Mouse (Mus musculus): Measurements from ENCODE around the gene Pappa.

Gene Pappa

DNA sequence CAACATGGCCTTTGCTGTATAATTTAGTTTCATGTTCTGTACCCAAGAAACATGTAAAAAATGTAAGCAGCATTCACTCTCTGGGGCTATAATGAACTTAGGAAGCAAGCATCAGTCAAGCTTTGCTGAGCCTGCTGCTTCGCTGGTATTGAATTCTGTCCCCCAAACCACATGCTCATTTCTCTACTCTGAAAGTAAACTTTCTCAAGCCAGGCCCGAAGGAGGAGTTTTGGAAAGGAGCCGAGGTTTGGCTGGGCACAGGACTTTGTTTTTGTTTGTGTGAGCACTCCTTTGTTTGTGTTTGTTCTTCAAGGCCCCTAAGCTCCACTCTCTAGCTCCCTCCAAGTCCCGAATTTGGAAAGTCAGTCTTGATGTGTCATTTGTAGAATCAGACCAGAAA is 148.3 kb downstream of the Pappa start:
- no peak for DNase-seq (ENCODE audit: low read depth, low spot score)

DNA sequence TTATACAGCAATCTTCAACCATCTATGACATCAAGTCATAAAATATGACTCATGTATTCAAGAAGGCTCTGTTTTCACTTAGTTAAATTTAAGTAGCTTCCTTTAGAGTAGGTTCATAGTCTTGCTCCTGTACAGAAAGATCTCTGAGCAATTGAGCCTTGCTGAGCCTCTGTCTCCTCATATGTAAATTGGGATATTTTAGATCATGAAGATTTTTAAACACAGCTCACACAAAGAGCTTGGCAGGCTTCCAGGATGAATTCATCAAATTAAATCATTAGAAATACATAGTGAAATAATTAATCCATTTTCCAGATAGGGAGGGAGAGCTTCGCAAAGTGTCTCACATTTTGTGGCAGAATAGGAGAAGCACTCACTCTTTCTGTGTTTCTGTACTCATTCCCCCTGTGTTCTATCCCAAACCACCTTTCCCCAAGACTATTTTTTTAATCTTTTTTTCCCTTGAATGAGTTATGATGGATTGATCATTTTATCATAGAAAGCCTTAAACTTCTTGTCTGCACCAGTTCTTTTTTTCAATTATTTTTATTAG is 149.4 kb downstream of the Pappa start:
- DNase-seq (ENCODE audit: low read depth, low spot score) = no peak

DNA sequence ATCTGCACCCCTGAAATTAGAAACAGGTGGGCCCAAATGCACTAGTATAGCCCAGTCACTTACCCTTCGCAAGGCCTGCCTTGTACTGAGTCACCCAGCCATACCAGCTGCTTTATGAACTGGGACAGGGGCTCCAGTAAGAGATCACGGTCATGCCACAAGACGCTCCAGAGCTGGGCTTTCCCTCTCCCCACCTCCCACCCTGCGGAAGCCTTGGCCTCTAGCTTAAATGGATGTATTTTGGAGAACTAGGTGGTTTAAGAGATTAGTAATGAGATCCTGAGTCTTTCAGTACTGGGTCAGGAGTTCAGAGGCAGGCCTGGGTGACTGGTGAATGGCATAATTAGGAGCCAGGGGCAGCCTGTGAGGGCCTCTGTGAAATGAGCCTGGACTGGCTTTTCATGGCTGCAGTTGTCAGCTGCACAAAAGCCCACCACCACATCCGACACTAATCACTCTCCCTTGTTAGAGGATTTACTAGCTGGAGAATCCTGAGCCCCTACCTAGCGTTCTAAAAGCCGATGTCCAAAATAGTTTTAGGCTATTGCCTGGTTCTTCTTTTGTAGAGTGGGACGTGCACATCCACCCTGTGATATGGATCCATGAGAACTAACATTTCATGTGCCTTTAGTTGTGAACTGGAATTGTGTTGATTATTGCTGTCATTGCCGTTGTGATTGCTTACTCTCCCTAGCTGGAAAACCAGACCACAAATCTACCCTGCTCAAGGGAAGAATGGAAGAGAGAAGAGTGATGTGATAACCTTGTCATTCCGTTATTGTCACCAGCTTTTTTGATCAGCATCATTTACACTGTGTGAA is 154.7 kb downstream of the Pappa start:
- no peak for DNase-seq (ENCODE audit: low read depth, low spot score)

DNA sequence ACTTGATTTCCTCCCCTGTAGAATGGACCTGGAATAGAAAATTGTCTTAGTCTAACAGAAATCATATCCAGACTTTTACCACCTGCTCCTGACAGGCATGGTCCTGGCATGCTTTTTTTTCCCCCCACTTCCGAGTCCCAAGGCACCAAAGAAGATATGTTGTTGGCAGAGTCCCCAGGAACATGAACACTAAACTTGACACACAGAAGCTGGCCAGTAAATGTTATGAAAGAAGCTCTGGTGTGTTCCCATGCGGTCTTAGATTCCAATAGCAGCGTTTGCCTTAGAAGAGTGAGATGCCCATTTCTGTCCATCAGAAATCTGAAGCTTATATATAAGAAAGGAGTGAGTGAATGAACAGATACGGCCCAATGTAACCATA is 155.3 kb downstream of the Pappa start:
- no peak for DNase-seq (ENCODE audit: low read depth, low spot score)

DNA sequence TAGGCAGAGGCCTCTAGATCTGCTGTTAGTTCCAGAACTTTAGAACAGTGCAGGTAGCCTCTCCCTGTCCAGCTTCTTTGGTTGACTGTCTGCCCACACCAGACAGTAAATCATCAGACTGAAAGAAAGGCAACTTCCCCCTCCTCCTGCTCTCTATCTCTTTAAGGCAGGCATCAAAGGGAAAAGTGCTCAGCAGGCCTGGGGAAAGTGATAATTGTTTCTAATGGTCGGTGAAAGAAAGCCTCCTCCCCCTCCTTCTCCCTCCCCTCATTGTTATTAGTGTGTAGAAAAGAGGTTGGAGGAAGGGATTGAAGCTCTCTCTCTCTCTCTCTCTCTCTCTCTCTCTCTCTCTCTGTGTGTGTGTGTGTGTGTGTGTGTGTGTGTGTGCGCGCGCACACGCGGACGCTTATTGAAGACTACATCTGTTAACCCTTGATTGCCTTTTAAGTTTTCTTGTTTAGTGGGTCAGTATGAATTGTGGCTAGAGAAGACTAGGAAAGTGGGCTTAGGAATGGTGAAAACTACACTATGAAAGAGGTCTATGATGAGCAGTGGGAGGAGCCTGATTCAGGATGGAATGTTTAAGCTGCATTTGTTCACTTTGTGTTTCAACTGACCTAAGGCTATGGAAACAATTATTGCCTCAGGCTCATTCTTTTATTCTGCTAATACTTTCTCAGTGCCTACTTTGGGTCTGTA is 156.2 kb downstream of the Pappa start:
- peak; percentile 71 for DNase-seq (ENCODE audit: low read depth, low spot score)

DNA sequence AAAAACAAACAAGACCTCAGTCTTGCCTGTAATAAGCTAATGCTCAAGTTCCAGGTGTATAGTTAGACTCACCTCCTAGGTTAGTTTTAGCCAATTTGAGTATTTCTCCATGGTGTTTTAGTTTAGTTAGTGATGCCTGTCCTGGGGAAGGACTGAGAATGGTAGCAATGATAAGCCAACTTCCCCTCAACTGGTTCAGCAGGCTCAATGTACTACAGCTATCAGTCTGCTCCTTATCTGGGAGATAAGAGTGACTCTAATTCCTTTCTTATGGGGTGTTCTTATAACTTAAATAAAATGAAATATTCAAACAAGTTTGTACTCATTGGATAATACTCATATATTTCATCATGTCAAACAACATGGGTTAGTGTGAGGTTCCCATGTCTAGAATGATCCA is 156.9 kb downstream of the Pappa start:
- no peak for DNase-seq (ENCODE audit: low read depth, low spot score)

DNA sequence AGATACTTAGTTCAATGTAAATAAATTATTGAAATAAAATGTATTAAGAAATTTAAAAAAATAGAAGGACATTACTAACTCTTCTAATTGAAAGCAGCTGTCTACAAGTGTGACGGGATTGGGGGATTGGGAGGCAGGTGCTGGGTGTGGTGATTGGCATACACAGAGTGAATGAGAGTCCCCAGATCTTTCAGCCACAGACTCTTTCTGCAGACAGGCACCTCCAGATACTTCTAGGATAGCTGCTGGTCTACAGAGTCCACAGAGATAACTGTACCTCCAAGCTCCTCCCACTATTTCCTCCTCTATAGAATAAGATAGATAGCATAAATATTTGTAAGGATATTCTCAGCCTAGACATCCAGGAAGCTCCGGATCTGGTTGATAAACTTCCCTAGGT is 159.6 kb downstream of the Pappa start:
- no peak for DNase-seq (ENCODE audit: low read depth, low spot score)

DNA sequence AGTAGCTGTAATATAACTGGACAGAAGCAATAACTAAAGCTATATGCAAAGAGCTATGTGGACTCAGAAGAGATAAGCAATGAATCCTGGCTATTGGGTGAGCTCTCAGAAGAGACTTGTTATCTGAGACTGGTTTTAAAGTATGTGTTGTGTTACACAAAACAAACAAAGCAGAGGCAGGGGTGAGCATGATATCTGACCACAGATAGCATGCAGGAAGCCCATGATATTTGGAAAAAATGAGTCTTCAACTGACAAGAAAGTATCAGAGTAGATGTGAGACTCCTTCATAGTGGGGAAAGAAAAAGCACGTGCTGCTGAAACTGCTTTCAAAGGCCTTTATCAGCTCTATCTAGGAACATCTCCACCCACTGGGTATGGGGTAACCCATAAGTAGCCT is 161.2 kb downstream of the Pappa start:
- no peak for DNase-seq (ENCODE audit: low read depth, low spot score)

DNA sequence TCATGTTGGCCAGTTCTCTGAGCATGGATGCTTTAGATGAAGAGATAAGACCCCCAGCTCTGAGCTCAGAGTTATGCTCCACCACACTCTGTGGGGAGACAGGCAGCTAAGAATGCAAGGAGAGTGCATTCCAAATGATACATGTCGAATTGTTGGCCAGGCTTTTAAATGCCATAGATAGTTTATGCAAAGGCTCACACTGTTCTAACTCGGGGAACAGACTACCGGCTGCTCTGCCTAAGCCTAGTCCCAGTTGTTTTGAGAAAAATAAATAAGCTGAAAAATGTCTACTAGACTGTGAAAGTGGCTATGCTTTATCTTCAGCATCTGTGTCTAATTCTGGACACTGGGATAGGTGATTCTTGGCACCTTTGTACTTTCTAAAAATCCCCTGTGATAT is 165.3 kb downstream of the Pappa start:
- no peak for DNase-seq (ENCODE audit: low read depth, low spot score)

DNA sequence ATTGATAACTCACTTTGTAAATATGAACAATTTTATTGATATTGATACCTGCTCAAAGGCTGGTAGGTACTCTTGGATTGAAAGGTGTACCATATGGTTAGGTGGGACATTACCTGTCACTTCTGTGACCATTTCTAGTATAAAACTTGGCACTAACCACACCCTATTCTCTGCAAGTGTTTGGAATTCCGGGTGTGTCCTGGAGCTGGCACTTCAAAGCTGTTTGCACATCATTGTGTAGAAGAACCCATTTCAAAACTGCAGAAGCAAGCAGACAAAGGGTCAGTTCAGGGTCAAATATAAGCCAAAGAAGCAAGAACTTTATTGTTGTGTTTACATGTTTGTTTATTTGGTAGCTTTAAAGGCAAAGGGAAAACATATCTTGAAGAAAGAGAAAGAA is 171.8 kb downstream of the Pappa start:
- peak; percentile 11 for DNase-seq (ENCODE audit: low read depth, low spot score)

DNA sequence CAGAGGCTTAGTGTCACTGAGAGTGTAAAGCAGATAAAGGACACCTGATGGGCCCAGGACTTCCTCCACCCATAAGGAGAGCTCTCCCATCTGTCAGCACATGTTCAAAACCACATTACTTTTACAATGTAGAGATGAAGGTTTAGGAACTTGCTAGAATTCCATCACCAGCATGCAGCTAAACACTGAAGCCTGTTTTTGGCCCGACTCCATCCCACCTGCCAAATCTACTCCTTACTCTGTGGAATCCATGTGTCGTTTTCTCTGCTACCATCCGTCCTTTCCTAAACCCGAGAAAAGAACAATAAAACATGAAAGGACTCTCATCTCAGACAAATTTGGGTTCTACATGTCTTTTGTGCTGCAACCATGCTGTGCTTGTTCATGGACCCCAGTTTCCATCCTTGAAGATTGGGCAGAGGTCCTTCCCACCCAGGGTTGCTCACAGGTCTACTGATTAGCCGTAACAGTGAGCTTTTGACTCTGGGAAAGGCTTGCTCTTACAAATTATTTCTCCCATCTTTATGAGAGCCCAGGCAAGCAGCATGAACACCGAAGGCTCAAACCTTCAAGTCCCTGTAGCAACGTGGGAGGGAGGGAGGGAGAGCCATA is 172.5 kb downstream of the Pappa start:
- DNase-seq (ENCODE audit: low read depth, low spot score) = no peak

DNA sequence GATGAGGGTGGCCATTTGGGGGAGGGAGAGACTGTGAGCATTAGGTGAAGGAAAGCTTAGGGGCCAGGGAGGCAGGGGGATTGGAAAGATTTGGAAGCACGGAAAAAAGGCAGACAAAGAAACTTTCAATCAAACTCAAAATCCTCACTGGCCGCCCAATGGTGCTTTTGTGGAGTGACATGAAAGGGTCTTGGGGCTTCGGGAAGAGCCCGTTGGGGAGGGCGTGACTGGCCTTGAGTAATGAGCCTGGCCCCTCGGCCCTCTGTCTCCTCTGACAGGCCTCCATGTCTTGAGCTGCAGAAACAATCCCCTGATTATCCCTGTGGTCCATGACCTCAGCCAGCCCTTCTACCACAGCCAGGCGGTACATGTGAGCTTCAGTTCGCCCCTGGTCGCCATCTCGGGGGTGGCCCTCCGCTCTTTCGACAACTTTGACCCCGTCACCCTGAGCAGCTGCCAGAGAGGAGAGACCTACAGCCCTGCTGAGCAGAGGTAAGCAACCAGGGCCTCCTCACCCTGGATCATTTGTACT is 173.1 kb downstream of the Pappa start:
- no peak for DNase-seq (ENCODE audit: low read depth, low spot score)

DNA sequence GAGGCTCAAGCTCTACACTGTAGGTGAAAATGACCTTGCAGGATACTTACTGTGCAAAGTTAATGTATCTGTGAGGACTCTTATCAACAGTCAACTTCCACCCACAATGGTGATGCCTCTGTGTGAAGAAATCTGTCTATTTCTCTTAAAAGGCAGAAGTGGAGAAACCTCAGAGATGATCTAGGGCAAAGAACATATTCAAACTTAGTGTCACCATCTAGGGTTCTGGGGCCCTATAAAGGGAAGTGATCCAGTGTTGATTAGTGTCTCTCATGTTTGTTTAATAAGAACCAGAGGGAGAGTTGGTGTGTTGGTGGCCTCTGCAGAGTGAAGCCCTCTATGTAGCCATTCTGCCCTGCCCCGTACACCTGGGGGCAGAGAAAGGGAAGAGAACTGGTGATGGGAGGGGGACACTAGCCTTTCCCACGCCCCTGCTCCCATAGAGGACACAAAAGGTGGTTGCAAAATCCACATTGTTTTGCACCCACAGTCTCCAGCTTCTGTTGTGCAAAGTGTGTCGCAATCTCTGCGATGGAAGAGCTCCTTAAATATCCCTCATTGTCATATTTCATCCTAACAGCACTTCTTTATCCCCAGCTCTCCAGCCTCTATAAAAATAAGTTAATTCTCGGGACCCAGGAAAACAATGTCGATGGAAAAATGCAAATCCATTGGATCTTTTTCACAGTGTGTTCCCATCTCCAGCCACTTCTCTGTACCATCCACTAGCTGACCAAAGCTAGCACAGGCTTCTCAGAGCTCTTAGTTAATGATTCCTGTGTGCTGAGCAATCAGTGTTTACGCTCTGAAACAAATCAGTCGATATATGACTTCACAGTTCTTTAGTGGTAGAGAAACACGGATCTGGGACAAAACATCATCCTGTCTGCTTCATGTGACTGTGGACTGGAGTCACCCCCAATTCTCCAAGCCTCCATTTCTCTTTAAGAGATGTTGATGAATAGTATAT is 174.5 kb downstream of the Pappa start:
- DNase-seq (ENCODE audit: low read depth, low spot score) = no peak

DNA sequence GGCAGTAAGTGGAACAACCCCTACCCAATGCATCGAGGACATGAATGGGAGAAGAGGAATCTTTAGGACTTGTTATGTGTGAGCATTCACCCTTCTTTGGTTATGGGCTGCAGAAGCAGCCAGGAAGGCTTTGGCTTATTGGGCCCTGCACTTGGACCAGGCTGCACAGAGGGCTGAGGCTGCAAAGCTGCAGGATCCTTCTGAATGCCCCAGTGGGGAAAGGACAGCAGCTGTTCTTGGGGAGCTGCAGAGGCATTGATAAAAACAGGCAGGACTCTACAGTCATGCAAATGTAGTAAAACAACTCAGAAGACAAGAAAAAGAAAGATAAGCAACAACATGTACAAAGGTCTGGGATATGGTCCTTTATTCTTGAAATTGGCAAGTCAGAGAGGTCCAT is 175.4 kb downstream of the Pappa start:
- no peak for DNase-seq (ENCODE audit: low read depth, low spot score)

DNA sequence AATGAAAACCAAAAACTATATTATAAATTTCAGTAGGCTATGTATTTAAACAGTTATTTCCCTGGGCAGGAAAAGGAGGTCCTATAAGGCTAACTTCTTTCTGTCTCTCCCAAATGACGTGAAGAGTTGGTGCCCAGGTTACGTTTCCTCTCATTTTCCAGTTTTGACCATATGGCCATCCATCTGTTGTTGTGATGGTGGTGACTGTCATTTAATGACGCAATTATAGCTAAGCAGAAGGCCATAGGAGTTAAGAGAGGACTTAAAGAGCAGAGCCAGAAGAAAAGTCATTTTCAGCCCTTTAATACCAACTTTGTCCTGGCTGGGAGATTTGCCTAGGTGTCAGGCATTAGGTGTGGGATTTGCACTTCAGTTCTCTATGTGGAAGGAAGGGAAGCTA is 176.5 kb downstream of the Pappa start:
- DNase-seq (ENCODE audit: low read depth, low spot score) = no peak

DNA sequence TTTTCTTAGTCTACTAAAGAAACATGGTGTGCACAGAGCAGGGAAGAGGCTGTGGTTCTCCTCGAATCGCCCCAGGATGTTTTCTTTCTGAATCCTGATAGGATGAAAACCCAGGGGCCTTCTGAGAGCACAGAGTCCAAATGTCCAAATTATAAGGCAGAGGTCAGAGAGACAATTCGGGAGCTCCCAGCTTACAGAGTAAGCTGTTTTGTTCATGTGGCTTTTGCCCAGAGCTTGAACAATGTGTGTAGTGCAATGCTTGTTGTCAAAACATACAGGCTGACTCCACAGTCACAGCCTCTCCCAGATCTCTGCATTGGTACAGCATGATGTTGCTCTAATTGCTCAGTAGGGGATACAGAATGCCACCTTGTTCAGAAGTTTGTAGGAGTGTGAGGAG is 178.7 kb downstream of the Pappa start:
- DNase-seq (ENCODE audit: low read depth, low spot score) = no peak

DNA sequence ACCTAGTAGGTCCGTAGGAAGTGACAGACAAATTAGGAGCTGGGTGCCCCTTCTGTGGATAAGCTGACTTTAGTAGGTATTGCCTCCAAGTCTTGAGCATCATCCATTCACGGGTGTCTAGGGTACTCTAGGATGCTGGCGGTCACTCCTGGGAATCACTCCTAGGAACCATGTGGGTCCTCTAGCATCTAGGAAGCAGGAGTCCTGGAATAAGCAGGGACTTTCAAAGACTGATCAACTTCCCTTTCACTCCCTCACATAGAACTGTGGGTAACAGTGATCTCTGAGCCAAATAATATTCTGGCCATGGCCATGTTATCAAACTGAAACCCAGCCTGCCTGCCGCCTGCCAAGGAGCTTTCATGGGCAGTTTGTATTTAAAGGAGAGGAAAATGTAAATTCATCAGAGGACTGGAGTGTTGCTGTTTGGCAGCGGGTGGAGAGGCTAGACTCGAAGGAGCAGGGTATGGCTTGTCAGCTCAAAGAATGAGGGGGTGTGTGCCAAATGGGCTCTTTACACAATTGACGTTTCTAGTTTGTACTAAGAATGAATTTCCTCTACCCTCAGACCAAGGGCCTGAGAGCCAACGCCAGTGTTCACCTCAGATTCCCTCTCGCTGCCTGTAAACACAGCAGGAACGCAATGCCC is 194.0 kb downstream of the Pappa start:
- no peak for DNase-seq (ENCODE audit: low read depth, low spot score)

DNA sequence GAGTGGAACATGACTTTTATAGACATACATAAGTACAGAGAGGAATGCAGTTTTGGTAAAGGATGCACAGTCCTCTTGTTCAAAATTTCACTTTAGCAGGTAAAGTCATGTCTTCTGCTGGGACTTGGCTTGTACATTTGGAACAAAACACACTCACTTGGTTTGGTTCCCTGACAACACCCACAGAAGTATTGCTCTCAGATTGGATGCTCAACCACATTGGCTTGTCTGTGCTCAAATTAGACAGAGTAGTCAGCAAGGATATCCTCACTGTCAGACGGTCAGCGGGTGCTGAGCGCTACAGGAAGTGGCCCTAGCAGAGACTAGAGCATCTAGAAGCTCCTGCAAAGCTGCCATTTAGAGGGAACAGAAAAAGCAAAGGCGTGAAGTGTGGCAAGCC is 197.4 kb downstream of the Pappa start:
- no peak for DNase-seq (ENCODE audit: low read depth, low spot score)

DNA sequence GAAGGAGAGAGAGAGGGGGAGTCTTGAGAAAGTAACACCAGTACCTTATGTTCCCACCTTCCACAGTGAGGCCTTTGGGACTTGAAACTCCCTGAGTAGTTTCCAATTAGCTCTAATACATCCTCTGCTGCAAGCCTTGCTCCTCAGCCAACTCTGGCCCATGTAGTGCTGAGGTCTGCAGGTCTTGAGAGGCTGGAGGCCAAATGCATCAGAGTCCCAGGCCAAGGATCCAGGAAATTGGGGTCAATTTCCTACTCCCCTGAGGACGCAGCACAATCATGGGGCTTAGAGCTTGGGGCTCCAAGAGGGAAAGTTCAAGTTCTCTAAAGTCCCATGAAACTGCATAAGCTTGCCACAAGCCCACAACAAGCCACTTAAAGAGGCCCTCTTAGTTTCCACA is 198.0 kb downstream of the Pappa start:
- DNase-seq (ENCODE audit: low read depth, low spot score) = no peak

DNA sequence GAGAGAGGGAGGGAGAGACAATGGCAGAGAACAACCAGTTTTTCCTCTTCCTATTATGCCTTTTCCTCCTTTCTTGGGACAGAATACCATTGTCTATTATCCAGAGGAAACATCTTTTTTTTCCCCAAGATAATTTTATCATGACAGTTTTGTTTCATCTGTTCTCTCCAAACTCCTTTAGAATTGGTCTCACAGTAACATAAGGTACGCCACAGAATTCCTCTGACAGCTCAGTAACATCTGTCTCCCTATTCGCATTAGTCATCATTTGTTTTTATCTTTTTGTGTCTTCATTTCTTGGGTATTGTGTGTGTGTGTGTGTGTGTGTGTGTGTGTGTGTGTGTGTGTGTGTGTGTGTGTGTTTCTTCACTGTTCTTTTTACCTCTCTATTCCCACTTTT is 201.8 kb downstream of the Pappa start:
- no peak for DNase-seq (ENCODE audit: low read depth, low spot score)

All from ZHBTc4 (cell line).